Mouse (Mus musculus) kidney, postnatal 0 days (tissue): ENCODE data around the gene Enah. TPM values are rescaled to one million over a fixed set of nuclear protein-coding genes. Genes with fewer than 3 reads are reported as not detected.
A peak's percentile ranks its signal among the peaks of the same experiment; 100 is the strongest.

Experiments used
- ATAC-seq: fragments of 200-750 bp; cut with Nextera tagmentation; replicated peaks from 2 replicates; pipeline ENCODE4 v1.8.0; 2017; ENCODE audit warnings: low read depth, moderate number of reproducible peaks, moderate TSS enrichment, moderate library complexity; ENCODE audit not compliant: low FRiP score
- DNase-seq: peaks from one replicate; pipeline ENCODE4 v3.0.0-alpha.2; 2016; ENCODE audit warnings: low spot score
- H3K27ac ChIP-seq: fragments of 300-500 bp; sonication (generic); 2 replicates; pipeline ENCODE4 v1.5.1; 2014; ENCODE audit warnings: mild to moderate bottlenecking
- H3K27me3 ChIP-seq: fragments of 300-500 bp; sonication (generic); 2 replicates; pipeline ENCODE4 v1.6.1; 2014; ENCODE audit warnings: low read length, mixed read lengths; ENCODE audit not compliant: insufficient read depth
- H3K36me3 ChIP-seq: fragments of 300-500 bp; sonication (generic); 2 replicates; pipeline ENCODE4 v1.6.1; 2014; ENCODE audit warnings: low read length, mixed read lengths; ENCODE audit not compliant: insufficient read depth
- H3K4me1 ChIP-seq: fragments of 300-500 bp; sonication (generic); replicated peaks from 2 replicates; pipeline ENCODE4 v1.6.1; 2014; ENCODE audit warnings: antibody characterized with exemption, low read length, mixed read lengths; ENCODE audit not compliant: insufficient read depth
- H3K4me2 ChIP-seq: fragments of 300-500 bp; sonication (generic); 2 replicates; pipeline ENCODE4 v1.6.1; 2014; ENCODE audit warnings: mild to moderate bottlenecking, low read length, moderate library complexity, mixed read lengths
- H3K4me3 ChIP-seq: fragments of 300-500 bp; sonication (generic); replicated peaks from 2 replicates; pipeline ENCODE4 v1.5.1; 2014; ENCODE audit warnings: low read depth, low read length
- H3K9ac ChIP-seq: fragments of 300-500 bp; sonication (generic); 2 replicates; pipeline ENCODE4 v1.6.1; 2014; ENCODE audit warnings: low read depth, low read length
- H3K9me3 ChIP-seq: fragments of 300-500 bp; sonication (generic); replicated peaks from 2 replicates; pipeline ENCODE4 v1.6.1; 2016; ENCODE audit warnings: low read length, inconsistent platforms, mixed read lengths
- CTCF ChIP-seq: IDR thresholded peaks from 2 replicates; pipeline ENCODE4 v1.5.1; 2016; ENCODE audit warnings: antibody characterized with exemption, low read depth, mild to moderate bottlenecking, moderate library complexity
- WGBS: fragments of 180-500 bp; shearing (Covaris S2); extraction: QIAGEN DNeasy Blood & Tissue Kit; methylation state at CpG from one replicate; pipeline ENCODE4 v1.1.7; 2014; 5-methylcytosine and 5-hydroxymethylcytosine counted together
- polyA plus RNA-seq: library from polyadenylated mRNA; unstranded; fragments of >200 nt; fragmentation: Nextera tagmentation; extraction: Ambion mirVana; gene quantifications from 2 replicates; pipeline ENCODE4 v1.2.1, GENCODE M21; 2015

The Enah gene
- polyA plus RNA-seq, 1 experiment from 2014 or later = 9.6 TPM

DNA sequence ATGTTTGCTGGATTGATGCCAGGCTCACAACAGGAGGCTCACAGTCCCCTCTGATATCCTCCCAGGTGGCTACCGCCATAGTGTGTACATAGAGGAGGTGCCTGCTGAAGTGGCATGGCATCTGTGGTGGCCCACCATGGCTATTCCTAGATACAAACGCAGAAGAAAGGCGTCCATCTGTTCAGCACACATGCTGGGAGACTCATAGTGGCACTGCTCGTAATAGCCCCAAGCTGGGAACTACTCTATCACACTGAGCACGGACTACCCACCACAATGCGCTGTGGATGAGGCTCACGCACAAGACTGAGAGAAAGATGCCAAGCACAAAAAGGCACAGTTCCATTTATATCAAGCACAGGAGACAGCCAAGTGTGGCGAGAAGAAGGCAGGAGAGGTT is 126.1 kb downstream of the Enah start:
- ATAC-seq (no peak), DNase-seq (no peak)
- no peak overlapping the region for H3K4me3 ChIP-seq
- 82% methylated on average over 8 of the region's 8 CpGs for WGBS
- H3K4me2 ChIP-seq = no peak overlapping the region
- TF ChIP-seq CTCF = no peak
- no peaks in the 10 kb centered on the region for H3K9me3 ChIP-seq
- no peaks in the 10 kb centered on the region for H3K27me3 ChIP-seq
- no peak overlapping the region for H3K27ac ChIP-seq
- no peaks in the 10 kb centered on the region for H3K4me1 ChIP-seq
- H3K36me3 ChIP-seq = no peaks in the 10 kb centered on the region
- H3K9ac ChIP-seq = no peak overlapping the region

DNA sequence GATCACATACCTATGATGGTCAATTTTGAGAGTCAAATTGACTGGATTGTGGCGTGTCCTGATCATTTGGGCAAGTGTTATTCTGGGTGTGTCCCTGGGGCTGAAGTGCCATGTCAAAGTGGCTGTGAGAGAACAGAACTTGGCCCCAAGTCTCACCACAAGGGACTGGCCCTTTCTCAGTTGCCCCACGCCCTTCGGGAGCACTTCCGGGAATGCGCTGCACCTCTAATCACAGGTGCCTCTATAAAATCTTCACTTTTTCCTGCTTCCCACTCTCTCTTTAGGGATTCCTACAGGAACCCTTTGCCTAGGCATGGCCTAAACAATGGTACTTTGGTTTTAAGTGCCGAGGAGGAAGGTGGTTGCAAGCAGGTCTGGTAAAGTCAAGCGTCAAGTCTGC is 130.1 kb downstream of the Enah start:
- Histone ChIP-seq H3K4me1 (no peaks in the 10 kb centered on the region), H3K36me3 (no peaks in the 10 kb centered on the region), H3K4me2 (no peak overlapping the region), H3K4me3 (no peak overlapping the region), H3K9ac (no peak overlapping the region), H3K27ac (no peak overlapping the region), H3K27me3 (no peaks in the 10 kb centered on the region), H3K9me3 (no peaks in the 10 kb centered on the region)
- no peak for TF ChIP-seq CTCF
- DNase-seq (no peak), ATAC-seq (no peak)
- WGBS = 85% methylated on average over 7 of the region's 7 CpGs

GRCm38 (mm10) chr1:181888801-181889200 is 131.0 kb downstream of the Enah start:
- no peak overlapping the region for H3K9ac ChIP-seq
- no peak overlapping the region for H3K4me2 ChIP-seq
- peak; percentile 100 for TF ChIP-seq CTCF
- no peaks in the 10 kb centered on the region for H3K36me3 ChIP-seq
- ATAC-seq (peak; percentile 78), DNase-seq (peak; percentile 93)
- no peak overlapping the region for H3K27ac ChIP-seq
- H3K4me1 ChIP-seq = no peaks in the 10 kb centered on the region
- no peaks in the 10 kb centered on the region for H3K27me3 ChIP-seq
- 6% methylated on average over 11 of the region's 11 CpGs for WGBS
- H3K4me3 ChIP-seq = no peak overlapping the region
- no peaks in the 10 kb centered on the region for H3K9me3 ChIP-seq

- peak; percentile 64 for DNase-seq
- H3K4me2 ChIP-seq = no peak overlapping the region
- TF ChIP-seq CTCF = peak; percentile 73
- no peak overlapping the region for H3K27ac ChIP-seq
- H3K9me3 ChIP-seq = no peaks in the 10 kb centered on the region
- H3K9ac ChIP-seq = no peak overlapping the region
- no peak for ATAC-seq
- H3K27me3 ChIP-seq = no peaks in the 10 kb centered on the region
- H3K36me3 ChIP-seq = no peaks in the 10 kb centered on the region
- H3K4me1 ChIP-seq = 0 out of 2 replicates have a peak, but pooled peaks cover 4% of the 10 kb centered on the region
- WGBS = 26% methylated on average over 8 of the region's 8 CpGs
- H3K4me3 ChIP-seq = no peak overlapping the region
These were observed 138.3 kb downstream of the Enah start for GRCm38 (mm10) chr1:181881532-181881931.

- Histone ChIP-seq H3K27me3 (no peaks in the 10 kb centered on the region), H3K4me1 (0 out of 2 replicates have a peak, but pooled peaks cover 4% of the 10 kb centered on the region), H3K9ac (no peak overlapping the region), H3K9me3 (no peaks in the 10 kb centered on the region), H3K36me3 (no peaks in the 10 kb centered on the region), H3K4me3 (no peak overlapping the region), H3K27ac (no peak overlapping the region), H3K4me2 (no peak overlapping the region)
- no peak for DNase-seq
- peak; percentile 46; the same call in 1 of the 2 replicates for TF ChIP-seq CTCF
- WGBS = 58% methylated on average over 15 of the region's 15 CpGs
- ATAC-seq = no peak
These were observed 139.0 kb downstream of the Enah start for GRCm38 (mm10) chr1:181880752-181881325.

DNA sequence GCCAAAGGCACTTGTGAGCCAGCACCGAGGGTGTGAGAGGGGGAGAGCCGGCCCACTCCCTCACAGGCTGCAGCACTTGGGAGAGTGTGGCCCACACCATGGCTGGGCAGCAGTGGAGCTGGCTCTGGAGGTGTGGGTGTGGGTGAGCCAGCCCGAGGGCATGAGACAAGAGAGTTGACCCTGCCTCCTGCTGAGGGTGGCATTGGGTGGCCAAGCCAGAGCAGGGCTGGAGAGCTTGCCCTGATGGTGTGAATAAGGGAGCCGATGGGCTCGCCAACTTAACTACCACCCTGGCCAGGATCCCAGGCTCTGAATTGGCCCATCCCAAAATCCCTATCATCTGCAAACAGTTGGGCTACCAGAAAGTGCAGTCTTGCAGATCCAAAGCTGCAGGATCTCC is 141.4 kb downstream of the Enah start:
- Histone ChIP-seq H3K4me3 (no peak overlapping the region), H3K4me2 (no peak overlapping the region), H3K27me3 (no peaks in the 10 kb centered on the region), H3K4me1 (0 out of 2 replicates have a peak, but pooled peaks cover 4% of the 10 kb centered on the region), H3K36me3 (no peaks in the 10 kb centered on the region), H3K9ac (no peak overlapping the region), H3K9me3 (no peaks in the 10 kb centered on the region), H3K27ac (no peak overlapping the region)
- ATAC-seq (no peak), DNase-seq (no peak)
- no peak for TF ChIP-seq CTCF
- 76% methylated on average over 5 of the region's 5 CpGs for WGBS

GRCm38 (mm10) chr1:181877088-181877487 is 142.7 kb downstream of the Enah start:
- no peak for DNase-seq
- no peak overlapping the region for H3K9ac ChIP-seq
- 0 out of 2 replicates have a peak, but pooled peaks cover 4% of the 10 kb centered on the region for H3K4me1 ChIP-seq
- WGBS = 63% methylated on average over 5 of the region's 5 CpGs
- no peak for TF ChIP-seq CTCF
- H3K27me3 ChIP-seq = no peaks in the 10 kb centered on the region
- H3K9me3 ChIP-seq = no peaks in the 10 kb centered on the region
- no peak overlapping the region for H3K4me3 ChIP-seq
- no peaks in the 10 kb centered on the region for H3K36me3 ChIP-seq
- no peak overlapping the region for H3K4me2 ChIP-seq
- no peak overlapping the region for H3K27ac ChIP-seq
- no peak for ATAC-seq
